Mouse (Mus musculus) embryo, embryonic 10.5 days (tissue): ENCODE measurements around the gene Abcg5.

Source experiments
- DNase-seq: peaks from one replicate; pipeline ENCODE4 v3.0.0-alpha.2; 2015; ENCODE audit warnings: low spot score

Abcg5 gene

DNA sequence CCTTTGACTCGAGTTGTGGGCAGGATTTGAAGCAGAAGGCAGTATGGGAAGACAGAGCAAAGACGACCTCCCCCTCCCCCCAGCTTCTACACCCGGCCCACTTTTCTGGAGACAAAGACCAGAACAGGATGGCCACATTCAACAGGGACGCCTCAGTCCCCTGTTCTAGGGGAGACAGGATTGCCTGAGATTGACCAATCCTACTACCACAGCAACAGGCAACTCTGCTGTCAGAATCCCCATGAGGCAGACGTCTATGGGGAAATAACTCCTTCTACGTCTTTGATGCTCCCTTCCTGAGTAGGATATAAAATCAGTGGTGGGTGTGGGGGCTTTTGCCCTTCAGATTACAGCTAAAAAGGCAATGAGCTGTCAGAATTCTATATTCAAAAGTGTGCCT lies 1.5 kb upstream of the Abcg5 start:
- DNase-seq = peak; percentile 36

GRCm38 (mm10) chr17:84681670-84682069 lies 1.1 kb downstream of the Abcg5 start:
- no peak for DNase-seq

DNA sequence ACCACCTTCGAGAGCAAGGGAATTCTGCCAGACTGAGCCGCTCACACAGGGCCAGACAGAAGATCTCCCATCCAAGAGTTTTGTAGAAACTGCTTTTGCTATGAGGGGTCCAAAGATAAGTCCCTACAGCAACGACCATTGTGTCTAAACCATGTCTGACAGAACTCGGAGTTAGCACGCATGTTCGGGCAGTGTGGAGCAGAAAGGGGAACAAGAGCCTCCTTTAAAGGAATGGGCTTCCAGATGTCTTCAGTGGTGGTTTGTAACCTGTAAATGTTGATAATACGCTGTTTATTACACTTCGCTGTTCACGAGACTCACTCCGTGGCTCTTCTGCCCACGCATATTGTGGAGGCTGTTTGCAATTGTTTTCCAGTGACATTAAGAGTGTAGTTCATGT lies 5.2 kb downstream of the Abcg5 start:
- no peak for DNase-seq

- peak; percentile 65 for DNase-seq
These were observed 6.9 kb downstream of the Abcg5 start, which contains the start of gene Abcg8 for GRCm38 (mm10) chr17:84675951-84676366. Gene Abcg8 (plus strand): TSS chr17:84676302.

- DNase-seq = no peak
These were observed 7.6 kb downstream of the Abcg5 start for GRCm38 (mm10) chr17:84675204-84675603.

- DNase-seq = no peak
These were observed 8.8 kb downstream of the Abcg5 start for GRCm38 (mm10) chr17:84674048-84674447.

DNA sequence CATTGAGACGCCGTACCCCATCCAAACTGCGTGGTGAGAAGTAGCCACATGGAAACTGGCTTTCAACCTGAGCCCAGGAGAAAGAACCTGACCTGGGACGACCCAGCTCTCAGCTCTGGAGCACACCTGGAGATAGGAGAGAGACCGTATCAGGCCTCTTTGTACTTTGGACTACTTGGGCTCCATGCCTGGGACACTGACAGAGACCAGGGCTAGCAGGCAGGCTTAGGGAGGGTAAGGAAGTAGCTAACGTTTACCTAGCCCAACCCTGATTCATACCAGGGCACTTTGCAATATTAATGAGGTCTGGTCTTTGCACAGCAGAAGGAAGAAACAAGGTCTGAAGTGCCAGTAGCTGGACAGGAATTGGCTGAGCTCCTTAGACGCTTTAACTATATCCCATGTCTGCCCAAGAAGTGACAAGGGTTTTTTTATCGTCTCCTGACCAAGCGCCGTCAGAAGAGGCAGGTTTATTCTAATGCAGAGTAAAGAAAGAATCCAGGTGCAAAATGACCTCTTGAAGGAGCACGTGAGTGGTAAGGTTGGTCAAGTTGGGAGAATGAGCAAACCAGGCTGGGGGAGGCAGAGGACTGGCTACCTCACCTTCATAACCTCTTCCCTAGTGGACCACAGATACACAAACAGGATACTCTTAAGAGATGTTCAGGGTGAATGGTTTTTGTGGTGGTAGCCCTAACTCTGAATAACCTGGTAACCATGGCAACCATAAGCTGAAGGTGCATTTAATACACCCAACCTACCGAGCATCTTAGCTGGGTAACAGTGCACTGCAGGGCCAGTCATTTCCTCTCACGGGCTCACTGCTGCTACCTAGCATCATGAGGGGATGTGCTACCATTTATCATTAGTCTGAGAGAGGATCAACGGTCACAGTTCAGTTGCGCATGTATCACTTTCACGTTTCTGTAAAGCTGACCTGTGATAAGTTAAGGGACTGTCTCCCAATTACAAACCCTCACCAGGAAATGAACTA lies 10.1 kb downstream of the Abcg5 start:
- DNase-seq = no peak

GRCm38 (mm10) chr17:84667848-84668247 lies 15.0 kb downstream of the Abcg5 start:
- no peak for DNase-seq

DNA sequence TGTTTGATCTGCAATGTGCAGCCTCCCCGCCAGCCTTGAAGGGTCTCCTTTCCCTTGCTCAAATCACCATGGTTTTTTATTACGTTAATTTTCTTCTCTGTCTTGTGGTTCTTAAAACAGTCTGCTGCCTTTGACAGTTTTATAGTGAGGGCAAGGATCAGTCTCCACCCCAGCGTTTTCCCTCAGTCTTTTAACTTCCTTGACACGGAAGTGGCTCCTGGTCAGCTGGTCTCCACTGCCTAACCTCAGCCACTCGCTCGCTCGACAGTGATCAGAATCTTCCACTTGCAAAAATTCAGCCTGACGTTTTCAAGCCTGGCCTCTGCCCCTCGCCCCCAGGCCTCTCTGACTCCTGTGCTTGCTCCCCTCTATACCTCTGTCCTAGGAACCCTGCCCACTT lies 17.1 kb downstream of the Abcg5 start:
- DNase-seq = peak; percentile 49

DNA sequence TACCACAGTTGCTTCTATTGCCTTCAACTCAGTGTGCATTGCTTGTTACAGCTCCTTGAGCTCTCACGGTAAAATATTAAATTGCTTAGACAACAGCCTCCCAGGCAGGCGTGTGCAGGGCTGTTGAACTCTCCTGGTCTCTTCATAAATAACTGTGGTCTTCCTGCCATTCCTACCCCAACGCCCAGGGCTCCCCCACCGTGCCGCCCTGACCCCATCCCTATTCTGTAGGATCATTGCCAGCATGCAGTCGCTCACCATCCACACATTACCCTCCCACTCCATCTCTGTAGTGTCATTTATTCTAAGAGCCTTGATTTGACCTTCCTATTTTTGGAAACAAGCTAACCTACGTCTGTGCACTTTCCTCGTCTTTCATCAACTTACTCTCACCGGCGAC lies 17.8 kb downstream of the Abcg5 start:
- DNase-seq = no peak

- no peak for DNase-seq
These were observed 23.9 kb downstream of the Abcg5 start for GRCm38 (mm10) chr17:84658951-84659350.

DNA sequence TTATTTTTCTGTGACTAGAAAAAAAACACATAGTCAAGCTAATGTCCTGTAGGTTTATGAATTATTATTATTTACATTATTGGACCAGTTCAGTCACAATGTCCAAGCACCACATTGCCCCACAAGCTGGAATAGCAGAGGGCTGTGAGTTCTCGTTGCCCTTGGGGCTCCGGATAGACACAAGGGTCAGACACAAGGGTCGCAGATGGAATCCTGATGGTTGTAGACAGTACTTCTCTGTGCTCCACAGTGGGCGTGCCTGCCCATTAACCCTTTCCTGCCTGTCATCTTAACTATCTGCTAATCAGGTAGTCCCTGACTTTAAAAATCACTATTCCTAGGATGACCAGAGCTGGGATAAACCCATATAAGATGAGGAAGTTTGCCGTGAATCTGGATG lies 24.6 kb downstream of the Abcg5 start:
- peak; percentile 78 for DNase-seq

DNA sequence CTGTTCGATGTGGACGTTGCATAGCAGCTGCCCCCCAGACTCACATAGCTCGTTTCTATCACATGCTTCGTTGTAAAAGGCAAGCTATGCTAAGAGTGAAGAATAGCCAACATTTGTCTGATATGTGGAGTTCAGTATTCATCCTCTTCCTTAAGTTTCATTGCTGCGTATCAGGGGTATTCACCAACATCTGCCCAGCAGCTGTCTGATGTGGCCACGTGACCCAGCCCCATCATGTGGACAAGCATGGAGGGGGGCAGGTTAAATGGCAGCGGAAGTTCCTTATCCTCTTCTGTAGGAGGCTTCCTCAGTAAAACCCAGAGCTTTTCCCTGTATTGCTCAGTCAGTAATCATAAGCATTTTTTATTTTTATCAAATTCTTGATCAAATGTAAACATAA lies 25.0 kb downstream of the Abcg5 start:
- peak; percentile 67 for DNase-seq

DNA sequence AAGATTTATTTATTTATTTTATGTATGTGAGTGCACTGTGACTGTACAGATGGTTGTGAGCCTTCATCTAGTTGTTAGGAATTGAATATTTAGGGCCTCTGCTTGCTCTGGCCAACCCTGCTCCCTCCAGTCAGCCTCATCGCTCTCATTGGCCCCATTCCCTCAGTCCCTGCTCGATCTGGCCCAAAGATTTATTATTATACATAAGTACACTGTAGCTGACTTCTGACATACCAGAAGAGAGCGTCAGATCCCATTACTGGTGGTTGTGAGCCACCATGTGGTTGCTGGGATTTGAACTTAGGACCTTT lies 25.4 kb downstream of the Abcg5 start:
- DNase-seq = no peak

DNA sequence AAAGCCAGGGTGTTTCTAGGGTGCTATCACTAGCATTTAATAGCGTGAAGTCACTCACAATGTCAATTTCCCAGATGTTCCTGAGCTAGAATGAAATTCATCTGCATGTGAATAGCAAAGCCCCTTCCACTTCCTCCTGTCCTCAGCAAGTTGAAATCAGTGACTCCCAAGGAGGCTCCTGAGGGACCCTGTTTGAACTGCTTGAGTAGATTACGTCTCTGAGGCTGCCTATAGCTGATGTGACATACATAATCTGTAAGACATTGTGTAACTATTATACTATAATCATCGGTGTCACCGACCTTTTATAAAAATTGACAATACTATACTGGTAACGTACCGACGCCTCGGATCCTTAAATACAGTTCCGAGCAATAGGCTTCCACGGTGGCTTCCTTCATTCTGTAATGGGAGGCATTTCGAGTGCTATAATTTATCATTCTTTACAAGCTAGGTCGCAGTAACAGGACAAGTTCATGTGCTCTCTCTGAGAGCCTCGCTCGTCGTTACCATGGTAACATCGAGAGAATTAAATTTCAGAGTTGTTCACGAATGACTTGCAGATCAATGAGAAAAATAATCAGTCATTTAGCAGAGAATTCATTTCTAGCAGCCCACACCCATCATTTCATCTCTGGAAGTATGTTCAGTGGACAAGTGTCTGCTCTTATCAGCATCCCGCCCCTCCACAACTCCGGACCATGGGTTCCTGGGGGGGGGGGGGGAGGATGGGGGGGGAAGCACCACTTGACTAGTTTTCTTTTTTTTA lies 26.0 kb downstream of the Abcg5 start:
- peak; percentile 53 for DNase-seq

- DNase-seq = no peak
These were observed 26.6 kb downstream of the Abcg5 start for GRCm38 (mm10) chr17:84656205-84656604.

GRCm38 (mm10) chr17:84653544-84653943 lies 29.3 kb downstream of the Abcg5 start:
- DNase-seq = no peak

DNA sequence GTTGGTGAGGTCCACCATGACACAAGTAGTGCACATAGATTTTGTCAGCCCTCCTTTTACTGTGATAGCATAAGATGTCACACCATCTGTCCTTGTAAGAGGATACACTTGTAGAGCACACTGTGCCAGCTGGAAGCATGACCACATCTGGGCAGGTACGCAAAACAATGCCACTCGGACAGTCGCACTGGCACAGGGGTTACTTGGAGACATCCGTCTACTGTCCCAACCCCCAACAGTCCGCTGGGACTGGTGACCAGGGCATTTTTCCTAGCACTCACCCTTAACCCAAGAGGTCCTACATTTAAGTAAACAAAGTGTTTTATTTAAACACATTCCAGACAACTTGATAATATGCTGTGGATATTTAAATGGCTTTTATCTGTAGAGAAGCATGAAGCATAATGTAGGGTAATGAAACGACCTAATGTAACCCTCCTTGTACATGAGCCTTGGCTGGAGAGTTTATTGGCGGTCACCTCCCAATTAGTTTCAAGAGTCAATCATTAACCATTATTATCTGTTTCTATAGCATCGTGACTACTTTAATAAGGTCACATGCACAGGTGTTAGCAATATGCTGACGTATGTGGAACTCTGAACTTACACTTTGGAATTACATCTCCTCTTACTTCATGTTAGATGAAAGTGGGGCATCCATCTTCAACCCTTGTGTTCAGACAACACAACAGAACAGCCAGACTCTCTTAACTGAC lies 32.4 kb downstream of the Abcg5 start:
- DNase-seq = no peak

DNA sequence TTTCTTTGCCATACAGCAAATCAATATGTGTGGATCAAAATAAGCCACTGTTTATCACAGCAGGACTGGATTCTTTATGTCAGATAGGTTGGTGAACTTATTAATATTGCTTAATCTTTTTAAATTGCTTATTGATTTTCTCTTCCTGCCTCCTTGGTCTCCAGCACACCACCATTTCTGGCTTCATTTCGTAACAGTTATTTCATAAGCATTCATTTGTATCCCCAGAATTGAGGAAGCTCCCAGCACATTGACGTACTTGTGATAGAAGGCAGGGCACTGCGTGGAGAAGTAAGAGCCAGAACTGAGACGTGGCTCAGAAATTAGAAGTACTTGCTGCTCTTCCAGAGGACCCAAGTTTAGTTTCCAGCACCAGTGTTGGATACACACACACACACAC lies 35.2 kb downstream of the Abcg5 start:
- no peak for DNase-seq

GRCm38 (mm10) chr17:84646477-84646876 lies 36.3 kb downstream of the Abcg5 start:
- DNase-seq = no peak

GRCm38 (mm10) chr17:84645894-84646293 lies 36.9 kb downstream of the Abcg5 start:
- no peak for DNase-seq

DNA sequence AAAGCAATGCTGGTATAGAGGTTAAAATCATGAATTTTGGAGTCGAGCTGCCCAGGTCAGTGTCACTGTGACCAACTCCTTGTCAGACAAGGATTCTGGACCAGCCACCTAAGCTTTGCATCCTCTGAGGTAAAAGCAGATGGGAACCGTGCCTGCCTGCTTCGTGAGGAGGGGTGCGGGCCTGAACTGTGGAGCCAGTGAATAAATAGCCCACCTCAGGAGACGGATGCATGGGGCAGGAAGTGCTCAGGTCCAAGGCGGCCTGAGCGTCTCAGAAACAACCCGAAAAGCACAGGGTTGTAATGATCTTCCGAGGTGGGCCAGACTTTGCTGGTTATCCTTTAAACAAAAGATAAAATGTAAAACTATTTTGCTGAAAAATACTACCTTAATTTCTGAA lies 37.7 kb downstream of the Abcg5 start:
- DNase-seq = no peak
